Mouse (Mus musculus) spleen, adult 2 months (tissue): ENCODE results near the gene Rhoq.

ENCODE experiments used
- CTCF ChIP-seq: fragments of 200-500 bp; IDR thresholded peaks from 2 replicates; pipeline ENCODE4 v1.5.1; 2011; ENCODE audit warnings: mild to moderate bottlenecking, inconsistent platforms; ENCODE audit not compliant: insufficient read depth, insufficient read length, insufficient replicate concordance; ENCODE audit errors: extremely low read depth
- POLR2A ChIP-seq: fragments of 200-500 bp; IDR thresholded peaks from 2 replicates; pipeline ENCODE4 v1.6.1; 2011; ENCODE audit warnings: low read depth, low read length, inconsistent platforms

GRCm38 (mm10) chr17:86961301-86961841 lies 1.5 kb upstream of the Rhoq start:
- TF ChIP-seq CTCF (no peak), POLR2A (no peak)
